Mouse (Mus musculus) thymus, postnatal 10 days (tissue): ENCODE results near the gene Supt7l.
A peak's percentile ranks its signal among the peaks of the same experiment; 100 is the strongest.

Experiments used
- DNase-seq, 2 experiments: peaks; one replicate each; pipeline ENCODE4 v3.0.0; 2021; ENCODE audit warnings: low spot score in 2 of 2

Gene Supt7l

DNA sequence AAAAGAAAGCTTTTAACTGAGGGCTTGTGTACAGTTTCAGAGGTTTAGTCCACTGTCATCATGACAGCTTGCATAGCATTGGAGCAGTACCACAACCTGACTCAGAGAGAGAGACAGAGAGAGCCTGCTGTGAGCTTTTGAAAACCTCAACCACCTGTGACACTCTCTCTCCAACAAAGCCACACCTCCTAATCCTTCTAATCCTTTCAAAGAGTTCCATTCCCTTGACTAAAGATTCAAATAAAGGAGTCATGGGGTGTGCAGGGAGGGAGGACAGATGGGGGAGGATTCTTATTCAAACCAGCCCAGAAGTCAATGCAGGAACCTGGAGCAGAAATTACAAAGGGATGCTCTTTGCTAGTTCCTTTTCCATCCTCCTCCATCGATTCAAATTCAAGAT lies 35.6 kb downstream of the Supt7l start:
- no peak for DNase-seq

DNA sequence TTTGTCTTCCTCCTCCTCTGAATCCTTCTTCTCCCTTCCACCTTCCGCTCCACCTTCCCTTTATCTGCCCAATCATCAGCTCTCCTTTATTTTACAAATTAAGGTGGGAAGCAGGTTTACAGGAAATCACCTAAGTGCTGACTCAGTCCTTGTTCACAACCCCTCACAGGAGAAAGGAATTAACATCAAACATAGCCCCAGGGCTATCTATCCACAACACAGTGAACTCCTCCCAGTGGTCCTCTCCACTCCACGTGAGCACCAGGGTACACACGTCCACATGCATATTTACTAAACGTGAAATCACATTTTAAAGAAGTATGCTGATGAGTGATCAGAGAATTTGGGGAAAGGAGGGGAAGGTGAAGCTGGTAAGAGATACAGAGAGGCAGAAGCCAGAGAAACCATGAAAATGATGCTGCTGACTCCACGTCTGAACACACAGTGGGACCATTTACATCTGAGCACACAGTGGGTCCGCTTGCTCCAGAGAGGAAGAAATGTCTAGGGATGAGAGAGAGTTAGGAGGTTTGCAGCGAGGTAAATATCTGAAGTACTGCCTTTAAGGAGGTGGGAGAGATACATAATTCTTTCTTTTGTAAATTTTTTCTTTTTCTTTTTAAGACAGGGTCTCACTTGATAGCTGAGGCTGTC lies 38.4 kb downstream of the Supt7l start:
- DNase-seq: no peak

DNA sequence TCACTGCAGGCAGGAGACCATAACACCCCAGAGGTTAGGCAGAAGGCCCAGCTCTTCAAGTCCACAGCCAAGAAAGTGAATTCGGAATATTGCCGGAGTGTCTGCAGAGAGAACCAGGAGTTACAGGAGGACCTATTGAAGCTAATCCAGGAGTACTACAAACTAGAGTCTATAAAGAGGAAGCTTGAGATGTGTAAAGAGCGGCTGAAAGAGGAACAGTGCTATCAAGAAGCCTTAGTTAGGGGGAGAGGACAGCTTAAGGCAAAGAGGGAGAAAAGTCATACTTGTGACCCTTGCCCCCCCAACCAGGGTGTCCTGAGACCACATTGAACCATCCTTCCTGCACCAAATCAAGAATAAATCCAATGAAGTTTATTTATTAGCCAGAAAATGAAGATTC lies 39.7 kb downstream of the Supt7l start:
- no peak for DNase-seq

DNA sequence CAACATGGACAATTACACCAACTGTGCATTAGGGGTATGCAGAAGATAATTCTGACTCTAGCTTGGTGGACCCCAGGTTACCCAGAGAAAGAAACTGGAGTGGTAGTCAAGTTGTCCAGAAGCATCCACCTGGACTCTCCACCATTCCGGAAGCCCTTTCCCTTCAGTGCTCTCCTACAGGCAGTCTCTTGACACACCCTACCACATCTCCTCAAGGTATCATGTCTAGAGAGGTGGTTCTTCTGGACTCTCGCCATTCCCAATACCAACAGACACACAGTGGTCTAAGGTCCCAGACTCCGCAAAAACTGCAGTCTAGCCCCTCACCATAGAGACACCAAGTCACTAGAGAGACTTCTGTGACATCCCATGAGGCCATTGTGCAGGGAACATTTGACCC lies 42.2 kb downstream of the Supt7l start, which contains the start of gene 4930548H24Rik:
Gene 4930548H24Rik, plus strand, starts transcription at position 301 of the 400 bp plus-strand sequence.
- DNase-seq: no peak

DNA sequence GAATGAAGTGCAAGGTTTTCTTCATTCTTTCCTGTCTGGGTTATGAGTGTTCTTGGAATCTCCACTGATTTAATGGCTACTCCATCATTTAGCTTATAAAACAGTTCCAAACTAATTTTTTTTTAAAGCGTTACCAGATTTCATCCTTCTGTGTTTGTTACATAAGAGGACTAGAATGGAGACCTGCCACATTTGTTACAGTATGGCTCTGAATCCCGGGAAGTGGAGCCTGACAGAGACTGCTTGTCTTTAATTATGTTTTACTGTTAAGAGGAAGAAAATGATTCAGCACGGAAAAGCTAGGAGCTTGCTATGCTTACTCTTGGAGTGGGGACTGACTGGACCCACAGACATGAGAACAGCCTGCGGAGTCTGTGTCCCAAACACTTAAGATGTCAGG lies 47.1 kb downstream of the Supt7l start:
- DNase-seq: no peak

DNA sequence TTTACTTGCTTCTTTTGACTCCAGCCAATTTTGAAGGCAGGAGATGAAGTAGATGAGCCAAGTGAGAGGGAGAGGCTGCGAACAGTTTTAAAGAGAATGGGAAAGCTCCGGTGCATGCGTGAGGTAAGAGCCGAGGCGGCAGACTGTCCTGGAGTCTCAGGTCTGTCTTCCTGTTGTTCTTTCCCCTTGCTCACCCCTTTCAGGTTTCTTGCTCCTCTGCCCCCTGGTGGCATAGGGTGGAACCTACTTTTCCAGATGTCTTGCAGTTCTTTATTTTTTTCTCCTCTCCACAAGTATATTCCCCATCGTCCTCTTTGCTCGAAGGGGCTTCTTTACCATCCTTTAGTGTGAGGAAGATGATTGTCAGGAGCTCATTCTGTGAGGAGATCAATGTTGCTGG lies 57.3 kb downstream of the Supt7l start:
- DNase-seq: peak; percentile 38 to 64

DNA sequence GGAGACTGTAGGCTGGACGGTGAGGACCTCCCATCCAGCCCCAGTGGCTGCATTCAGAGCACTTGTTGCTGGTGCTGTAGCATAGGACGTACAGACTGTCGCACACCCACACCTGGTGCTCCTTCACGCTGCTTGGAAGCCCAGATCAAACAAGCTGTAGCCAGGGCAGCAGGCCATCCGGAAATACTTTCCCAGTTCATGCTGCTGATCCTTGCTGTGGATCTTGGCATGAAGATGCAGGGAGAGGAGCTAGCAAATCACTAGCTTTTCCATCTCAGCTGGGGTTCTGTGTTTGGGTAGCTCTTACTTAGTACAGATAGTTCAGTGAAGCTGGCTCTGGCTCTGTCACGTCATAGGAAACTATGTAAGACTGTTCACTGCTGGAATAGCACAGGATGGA lies 57.9 kb downstream of the Supt7l start:
- no peak for DNase-seq

DNA sequence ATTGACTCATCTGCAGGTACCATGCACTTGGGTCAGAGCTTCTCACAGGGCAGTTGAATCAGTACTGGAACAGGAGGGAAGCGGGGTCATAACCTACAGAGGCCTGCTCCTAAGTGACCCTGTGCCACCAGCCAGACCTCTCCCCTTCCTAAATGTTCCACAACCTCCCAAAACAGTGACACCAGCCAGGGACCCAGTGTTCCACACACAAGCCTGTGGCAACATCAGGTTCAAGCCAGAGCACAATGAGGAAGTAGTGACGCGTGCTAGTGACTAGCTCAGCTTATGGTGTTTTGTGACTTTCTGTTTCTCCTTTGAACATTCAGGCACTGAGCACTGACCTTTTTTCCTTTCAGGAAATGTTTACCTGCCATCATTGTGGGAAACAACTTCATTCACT lies 59.8 kb downstream of the Supt7l start:
- DNase-seq: no peak
